Mouse (Mus musculus) left cerebral cortex, postnatal 4 days (tissue): ENCODE results near the gene Haus2. TPM values are rescaled to one million over a fixed set of nuclear protein-coding genes. Genes with fewer than 3 reads are reported as not detected.
"Not testable (repeated sequence)": the region's sequence is repeated elsewhere in the genome, so short reads cannot be mapped to it uniquely, and the experiment has no call there.

Experiments used
- DNase-seq: peaks from one replicate; pipeline ENCODE4 v3.0.0-alpha.2; 2022
- intact Hi-C: fragments of 180-260 bp; cut with DNase I; formaldehyde crosslinking; loops from one replicate; pipeline ENCODE4 v1.15.1; 2025
- total RNA-seq, 2 experiments: library from RNA; stranded (reverse); gene quantifications; 2 replicates each; pipeline ENCODE4 v1.2.3; 2021

Gene Haus2
- 10 to 100 TPM; 14.3 to 15.6 TPM for total RNA-seq

GRCm38 (mm10) chr2:120608830-120609723 is at the start of gene Haus2, which contains the start of gene Lrrc57:
Gene Haus2 (plus strand): TSS chr2:120609383.
Gene Lrrc57 (minus strand): TSS chr2:120609520.
- DNase-seq, result peak; percentile 92
- intact Hi-C loops, result no loop called here

DNA sequence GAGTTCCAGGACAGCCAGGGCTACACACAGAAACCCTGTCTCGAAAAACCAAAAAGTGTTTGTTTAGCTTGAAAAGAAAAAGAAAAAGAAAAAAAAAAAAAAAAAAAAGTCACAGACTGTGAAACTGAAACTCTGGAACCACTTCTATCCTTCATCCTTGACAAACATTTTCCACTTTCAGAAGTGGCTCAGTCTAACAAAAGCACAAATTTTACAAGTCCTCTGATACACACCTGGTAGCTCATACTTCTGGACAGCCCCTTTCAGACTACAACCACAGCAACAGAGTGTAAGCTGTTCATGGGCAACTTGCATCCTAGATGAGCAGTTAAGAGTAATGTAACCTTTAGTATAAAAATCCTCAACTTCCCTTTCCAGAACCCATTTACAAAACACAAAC is 47.7 kb upstream of the Haus2 start:
- no peak for DNase-seq
- intact Hi-C loops, result no loop called here

DNA sequence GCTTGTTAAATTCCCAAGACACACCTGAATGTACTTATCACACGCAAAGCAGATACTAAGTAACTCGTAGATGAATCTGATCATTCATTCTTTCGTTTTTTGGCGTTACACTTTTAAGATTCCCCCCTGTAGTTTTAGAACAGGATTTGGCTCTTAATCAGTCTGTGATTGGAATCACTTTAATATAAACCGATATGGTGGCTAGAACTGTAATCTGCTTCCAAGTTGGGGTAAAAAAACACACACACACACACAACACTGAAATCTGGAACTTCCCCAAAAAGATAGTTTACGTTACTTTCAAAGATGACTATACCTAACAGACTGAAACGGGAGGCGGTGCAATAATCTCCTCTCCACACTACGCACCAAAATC is 46.3 kb upstream of the Haus2 start:
- intact Hi-C loops, result no loop called here
- no peak for DNase-seq

DNA sequence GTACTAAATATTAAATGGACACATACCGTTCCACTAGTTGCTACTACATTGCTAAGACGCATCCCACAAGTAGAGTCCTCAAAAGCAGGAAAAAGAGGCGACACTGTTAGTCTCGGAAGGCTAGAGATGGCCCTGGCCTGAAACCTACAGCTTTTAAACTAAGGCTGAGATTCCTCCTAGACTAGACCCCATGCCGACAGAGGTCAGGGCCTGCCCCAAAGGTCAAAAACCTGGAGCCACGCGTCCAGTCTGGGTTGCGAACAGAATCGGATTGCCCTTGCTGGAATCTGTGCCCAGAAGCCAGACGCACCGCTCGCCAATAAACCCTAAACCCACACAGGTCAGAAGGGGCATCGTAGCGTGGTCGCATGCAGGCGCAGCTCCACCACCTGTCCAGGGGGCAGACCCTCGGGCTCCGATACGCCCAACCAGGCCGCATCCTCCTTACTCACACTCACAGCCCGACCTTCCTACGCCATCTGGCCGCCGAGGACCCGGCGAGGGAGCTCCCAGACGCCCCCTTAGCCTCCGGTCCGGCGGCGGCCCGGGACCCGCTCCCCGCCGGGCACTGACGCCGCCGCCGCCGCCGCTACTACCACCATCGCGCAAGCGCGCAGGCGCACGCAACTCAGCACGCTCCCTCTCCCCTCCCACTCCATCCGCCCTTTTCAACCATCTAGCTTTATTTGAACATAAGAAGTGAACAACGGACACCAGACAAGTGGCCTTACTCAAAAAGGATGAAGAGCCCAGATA is 45.8 kb upstream of the Haus2 start, which contains the start of gene Zfp106:
TSS of gene Zfp106 (minus strand) at position 609 of the 756 bp plus-strand sequence.
- peak; percentile 89 for DNase-seq
- intact Hi-C loops, result no loop called here

DNA sequence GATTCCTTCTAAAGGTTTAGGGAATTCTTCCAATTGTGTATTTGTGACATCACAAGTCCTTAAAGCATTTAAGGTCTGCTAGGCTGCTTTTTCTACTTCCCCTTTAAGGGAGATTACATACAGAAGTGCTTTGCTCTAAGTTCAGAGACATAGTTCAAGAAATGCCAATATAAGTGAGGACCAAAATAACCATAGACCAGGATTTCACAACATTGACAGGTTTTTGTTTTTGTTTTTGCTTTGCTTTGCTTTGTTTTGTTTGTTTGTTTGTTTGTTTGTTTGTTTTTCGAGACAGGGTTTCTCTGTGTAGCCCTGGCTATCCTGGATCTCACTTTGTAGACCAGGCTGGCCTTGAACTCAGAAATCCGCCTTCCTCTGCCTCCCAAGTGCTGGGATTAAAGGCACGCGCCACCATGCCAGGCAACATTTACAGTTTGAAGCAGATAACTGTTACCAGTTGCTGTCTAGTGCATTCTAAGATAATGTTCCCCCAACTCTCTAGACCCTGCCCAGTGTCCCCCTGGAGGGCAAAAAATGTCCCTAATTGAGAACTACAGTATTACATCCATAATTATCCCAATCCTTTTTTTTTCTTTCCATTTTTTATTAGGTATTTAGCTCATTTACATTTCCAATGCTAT is 44.5 kb upstream of the Haus2 start:
- intact Hi-C loops, DNase-seq: not testable (repeated sequence)

GRCm38 (mm10) chr2:120565363-120565762 is 43.8 kb upstream of the Haus2 start:
- DNase-seq, result no peak
- intact Hi-C loops, result no loop called here

GRCm38 (mm10) chr2:120566886-120567797 is 42.0 kb upstream of the Haus2 start, which contains the start of gene Snap23:
Gene Snap23 (plus strand): TSS chr2:120567671.
- intact Hi-C loops, result no loop called here
- peak; percentile 93 for DNase-seq

GRCm38 (mm10) chr2:120567798-120568320 is 41.3 kb upstream of the Haus2 start:
- DNase-seq, result no peak
- intact Hi-C loops, result no loop called here

GRCm38 (mm10) chr2:120571081-120571480 is 38.1 kb upstream of the Haus2 start:
- intact Hi-C loops, result no loop called here
- no peak for DNase-seq

DNA sequence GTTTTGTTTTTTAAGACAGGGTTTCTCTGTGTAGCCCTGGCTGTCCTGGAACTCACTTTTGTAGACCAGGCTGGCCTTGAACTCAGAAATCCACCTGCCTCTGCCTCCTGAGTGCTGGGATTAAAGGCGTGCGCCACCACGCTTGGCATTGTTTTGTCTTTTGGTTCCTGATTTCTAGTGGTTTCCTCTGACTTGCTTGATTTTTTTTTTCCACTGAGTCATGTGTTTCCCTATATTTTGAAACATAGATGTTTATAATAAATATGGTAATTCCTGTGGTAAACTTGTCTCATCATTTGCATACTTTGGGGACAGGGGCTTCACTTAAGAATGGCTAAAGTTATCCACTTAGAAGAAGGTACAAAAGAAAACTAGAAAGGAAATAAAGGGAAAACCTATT is 37.0 kb upstream of the Haus2 start:
- intact Hi-C loops, DNase-seq: not testable (repeated sequence)

DNA sequence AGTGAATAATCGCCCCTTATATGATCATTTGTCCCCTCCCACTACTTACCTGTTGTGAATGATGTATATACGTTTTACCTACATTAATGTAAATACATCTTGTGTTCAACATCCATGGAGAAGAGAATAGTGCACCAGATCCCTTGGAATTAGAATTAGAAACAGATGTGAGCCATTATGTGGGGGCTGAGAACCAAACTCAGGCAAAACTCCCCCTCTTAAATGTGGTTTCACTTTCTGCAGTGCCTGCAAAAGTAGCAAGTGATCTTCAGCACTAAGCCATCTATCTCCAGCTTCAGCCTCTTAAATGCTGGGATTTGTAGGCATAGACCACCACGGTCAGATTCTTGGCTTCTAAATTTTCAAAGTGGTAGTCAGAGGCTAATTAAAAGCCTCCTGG is 34.1 kb upstream of the Haus2 start:
- intact Hi-C loops, result no loop called here
- no peak for DNase-seq

GRCm38 (mm10) chr2:120575978-120576377 is 33.2 kb upstream of the Haus2 start:
- intact Hi-C loops, result no loop called here
- DNase-seq, result no peak

- intact Hi-C loops, result no loop called here
- no peak for DNase-seq
Measured at GRCm38 (mm10) chr2:120577799-120578198, 31.4 kb upstream of the Haus2 start.

- intact Hi-C loops, result no loop called here
- DNase-seq, result no peak
Measured at GRCm38 (mm10) chr2:120578286-120578685, 30.9 kb upstream of the Haus2 start.

GRCm38 (mm10) chr2:120589759-120590158 is 19.4 kb upstream of the Haus2 start:
- intact Hi-C loops, result no loop called here
- no peak for DNase-seq

DNA sequence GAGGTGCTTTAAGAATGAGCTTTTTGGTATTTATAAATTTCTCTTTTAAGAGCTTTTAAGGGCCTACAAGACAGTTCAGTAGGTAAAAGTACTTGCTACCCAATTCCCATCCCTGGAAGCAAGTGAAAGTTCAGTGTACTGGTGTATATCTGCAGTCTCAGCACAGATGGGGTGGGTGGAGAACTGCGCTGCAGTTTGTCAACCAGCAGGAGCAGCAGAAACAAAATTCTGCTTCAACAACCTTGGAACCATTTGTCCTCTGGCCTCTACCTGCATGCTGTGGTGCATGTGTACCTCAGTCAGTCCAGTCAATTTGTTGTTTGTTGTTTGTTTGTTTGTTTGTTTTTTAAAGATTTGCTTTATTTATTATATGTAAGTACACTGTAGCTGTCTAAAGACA is 17.0 kb upstream of the Haus2 start:
- DNase-seq, result no peak
- intact Hi-C loops, result no loop called here

GRCm38 (mm10) chr2:120597734-120598133 is 11.4 kb upstream of the Haus2 start:
- no peak for DNase-seq
- intact Hi-C loops, result no loop called here

GRCm38 (mm10) chr2:120599506-120599905 is 9.7 kb upstream of the Haus2 start:
- intact Hi-C loops, result no loop called here
- DNase-seq, result no peak

- DNase-seq, result no peak
- intact Hi-C loops, result no loop called here
Measured at GRCm38 (mm10) chr2:120606021-120606690, 3.0 kb upstream of the Haus2 start.
